Mouse (Mus musculus): Measurements from ENCODE around the gene Masp1.

The Masp1 gene

GRCm38 (mm10) chr16:23412930-23413329 is 107.7 kb downstream of the Masp1 start:
- in situ Hi-C loops (cut with MboI, MseI): no loop called here

- in situ Hi-C loops (cut with MboI, MseI): loop anchor here (5.0 kb wide), 4 partner anchors 41 to 256 kb away; partner anchors contain the start of gene Adipoq (in 1 of the 2)
Observed at GRCm38 (mm10) chr16:23403008-23403755, 117.4 kb downstream of the Masp1 start.

- in situ Hi-C loops (cut with MboI, MseI): loop anchor here (5.0 kb wide), 4 partner anchors 40 to 255 kb away; partner anchors contain the start of gene Adipoq (in 1 of the 2)
Observed at GRCm38 (mm10) chr16:23401959-23402358, 118.7 kb downstream of the Masp1 start.

- in situ Hi-C loops (cut with MboI, MseI): loop anchor here (5.0 kb wide), 4 partner anchors 39 to 254 kb away; partner anchors contain the start of gene Adipoq (in 1 of the 2)
Observed at GRCm38 (mm10) chr16:23401463-23401862, 119.2 kb downstream of the Masp1 start.
